Mouse (Mus musculus) CD4-positive, CD25-positive, alpha-beta regulatory T cell, adult 2 months (primary cell): ENCODE results near the gene 4930590J08Rik.
"Not testable (repeated sequence)": the region's sequence is repeated elsewhere in the genome, so short reads cannot be mapped to it uniquely, and the experiment has no call there.

Experiments
- DNase-seq: peaks from one replicate; pipeline ENCODE4 v3.0.0-alpha.2; 2012; ENCODE audit warnings: low read depth, low spot score

4930590J08Rik gene

GRCm38 (mm10) chr6:91902509-91902908 is at the start of gene 4930590J08Rik:
4930590J08Rik (plus strand) TSS chr6:91902809.
- not testable (repeated sequence) for DNase-seq

DNA sequence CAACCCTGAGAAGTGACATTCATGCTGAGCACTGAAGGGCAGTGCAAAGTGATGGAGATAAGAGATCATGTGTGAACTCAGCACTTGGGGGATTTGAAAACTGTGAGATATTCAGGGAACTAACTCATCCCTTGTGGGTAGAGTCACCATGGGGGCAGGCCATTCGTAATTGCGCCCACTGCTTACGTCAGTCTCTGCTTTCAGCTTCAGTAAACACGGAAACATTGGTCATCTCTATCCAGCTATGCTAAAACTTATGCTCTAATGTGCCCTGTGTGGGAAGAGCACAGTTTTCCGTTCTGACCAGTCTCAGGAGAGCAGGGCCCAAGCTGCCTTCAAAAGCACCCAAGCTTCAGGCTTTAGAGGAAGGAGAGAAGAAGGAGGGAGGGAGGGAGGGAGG is 44.3 kb upstream of the 4930590J08Rik start:
- no peak for DNase-seq

GRCm38 (mm10) chr6:91862848-91863247 is 39.8 kb upstream of the 4930590J08Rik start:
- no peak for DNase-seq

GRCm38 (mm10) chr6:91864595-91864994 is 38.0 kb upstream of the 4930590J08Rik start:
- peak; percentile 52 for DNase-seq

DNA sequence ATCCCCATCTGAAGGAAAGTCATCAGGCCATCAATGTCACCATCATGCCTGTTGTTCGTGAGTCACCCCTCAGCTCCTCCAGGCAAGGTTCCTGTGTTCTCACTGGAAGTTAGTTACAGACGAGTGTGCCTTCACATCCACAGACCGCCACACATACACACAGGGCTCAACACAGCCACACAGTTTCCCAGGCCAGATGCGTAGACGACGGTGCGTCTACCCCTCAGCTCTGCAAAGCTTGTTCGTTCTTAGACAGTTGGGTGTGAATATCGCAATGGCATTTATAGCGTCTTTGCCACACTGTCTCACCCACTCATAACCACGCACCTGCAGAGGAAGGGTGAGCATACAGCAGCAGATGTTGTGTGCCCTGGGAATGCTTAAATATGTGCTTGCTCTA is 37.0 kb upstream of the 4930590J08Rik start:
- peak; percentile 26 for DNase-seq

- no peak for DNase-seq
Measured at GRCm38 (mm10) chr6:91868091-91868490, 34.5 kb upstream of the 4930590J08Rik start.

GRCm38 (mm10) chr6:91872781-91873180 is 29.8 kb upstream of the 4930590J08Rik start:
- no peak for DNase-seq

DNA sequence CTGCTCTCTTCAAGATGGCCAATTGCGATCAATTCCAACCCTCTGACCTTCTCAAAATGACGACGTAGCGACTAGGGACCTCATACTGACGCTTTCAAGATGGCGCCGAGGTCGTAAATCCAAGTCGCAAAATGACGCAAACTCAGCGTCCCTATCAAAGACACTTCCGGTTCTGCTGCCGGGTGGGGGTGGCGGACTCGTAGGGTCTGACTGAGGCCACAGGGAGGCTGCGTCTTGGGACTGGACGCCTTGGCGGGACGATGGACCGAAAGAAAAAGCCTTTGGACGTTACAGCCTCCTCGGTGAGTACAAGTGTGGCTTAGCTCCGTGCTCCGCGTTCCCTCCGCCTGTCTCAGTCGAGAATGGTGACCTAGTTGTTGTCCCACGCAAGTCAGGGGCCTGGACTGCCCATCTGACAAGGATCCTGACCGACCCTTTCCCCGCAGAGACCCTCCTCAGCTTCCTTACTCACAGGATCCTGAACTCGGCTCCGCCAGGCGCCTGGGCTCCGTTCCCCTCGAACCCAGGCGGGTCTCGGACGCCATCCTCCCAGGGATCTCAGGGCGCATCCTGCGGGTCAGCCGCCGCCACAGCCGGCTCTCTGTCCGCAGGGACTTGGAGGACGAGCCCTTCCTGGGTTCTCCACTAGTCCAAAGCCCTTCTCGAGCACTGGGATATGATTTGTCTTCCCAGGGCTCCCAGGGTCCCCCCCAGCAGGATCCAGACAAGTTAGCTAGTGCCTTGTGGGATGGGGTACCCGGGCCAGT is 24.5 kb upstream of the 4930590J08Rik start, which contains the start of gene Ccdc174:
Gene Ccdc174, plus strand, starts transcription at position 169 of the 767 bp plus-strand sequence.
- peak; percentile 97 for DNase-seq

DNA sequence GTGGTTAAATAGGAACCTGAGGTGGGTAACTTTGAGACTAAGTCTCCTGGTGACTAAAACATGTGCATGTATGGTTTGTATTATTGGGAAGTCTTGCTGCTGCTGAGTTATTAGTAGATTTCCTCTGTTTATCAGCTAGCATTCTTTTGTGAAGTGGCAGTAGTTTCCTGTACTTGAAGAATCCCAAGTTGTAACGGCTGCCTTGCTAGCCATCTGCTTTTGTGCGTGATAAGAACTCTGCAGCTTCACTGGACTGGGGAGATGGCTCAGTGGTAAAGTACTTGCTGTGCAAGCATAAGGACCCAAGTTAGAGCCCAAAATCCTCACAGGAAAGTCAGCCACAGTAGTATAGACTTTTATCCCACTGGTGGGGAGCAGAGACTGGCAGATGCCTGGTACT is 18.8 kb upstream of the 4930590J08Rik start:
- no peak for DNase-seq

GRCm38 (mm10) chr6:91889255-91889906 is 13.2 kb upstream of the 4930590J08Rik start:
- no peak for DNase-seq

- no peak for DNase-seq
Measured at GRCm38 (mm10) chr6:91890615-91891014, 12.0 kb upstream of the 4930590J08Rik start.

GRCm38 (mm10) chr6:91891776-91892175 is 10.8 kb upstream of the 4930590J08Rik start:
- no peak for DNase-seq

- no peak for DNase-seq
Measured at GRCm38 (mm10) chr6:91896783-91897182, 5.8 kb upstream of the 4930590J08Rik start.

- DNase-seq = peak; percentile 80
Measured at GRCm38 (mm10) chr6:91901505-91901904, 1.1 kb upstream of the 4930590J08Rik start.

- no peak for DNase-seq
Measured at GRCm38 (mm10) chr6:91914011-91914410, 11.4 kb downstream of the 4930590J08Rik start.

- DNase-seq = no peak
Measured at GRCm38 (mm10) chr6:91917286-91917685, 14.7 kb downstream of the 4930590J08Rik start.

DNA sequence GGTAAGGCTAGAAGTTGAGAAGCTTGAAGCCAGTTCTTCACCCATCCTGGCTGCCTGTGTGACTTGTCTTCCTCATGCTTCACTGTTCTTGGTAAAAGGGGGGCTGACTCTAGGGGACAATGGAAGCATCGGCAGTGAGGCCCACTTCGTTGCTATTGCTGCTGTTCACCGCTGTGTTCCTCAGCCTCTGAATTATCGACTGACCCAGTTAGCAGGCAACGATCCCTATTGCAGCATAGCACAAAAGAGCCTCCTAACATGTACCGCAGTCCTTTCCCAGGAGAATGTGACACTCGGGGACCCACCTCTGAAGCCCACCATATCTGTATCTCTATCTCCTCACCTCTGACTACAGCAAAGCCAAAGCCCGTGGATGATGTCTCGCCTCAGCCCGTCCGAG is 15.1 kb downstream of the 4930590J08Rik start:
- no peak for DNase-seq

DNA sequence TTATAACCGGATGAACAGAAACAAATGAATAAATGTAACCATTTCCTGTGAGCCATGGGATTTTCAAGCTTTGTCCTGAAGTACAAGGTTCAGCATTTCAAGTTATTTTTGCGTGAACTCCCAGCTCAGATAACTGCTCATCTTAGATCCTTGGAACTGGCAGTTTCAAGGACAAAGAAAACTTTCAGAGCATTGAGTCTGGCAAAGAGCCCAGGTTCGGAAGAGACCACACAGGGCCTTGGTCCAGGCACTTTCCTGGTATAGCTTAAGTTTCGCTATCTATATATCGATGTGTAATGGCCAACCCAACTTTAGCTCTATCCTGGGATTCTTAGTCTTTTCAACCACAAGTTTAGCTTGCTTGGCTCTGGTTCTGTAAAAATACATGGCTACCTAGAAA is 28.6 kb downstream of the 4930590J08Rik start:
- DNase-seq = no peak

- DNase-seq = no peak
Measured at GRCm38 (mm10) chr6:91938491-91938890, 35.9 kb downstream of the 4930590J08Rik start.

- no peak for DNase-seq
Measured at GRCm38 (mm10) chr6:91948426-91948825, 45.8 kb downstream of the 4930590J08Rik start.

- DNase-seq = not testable (repeated sequence)
Measured at GRCm38 (mm10) chr6:91958015-91958414, 55.4 kb downstream of the 4930590J08Rik start.

DNA sequence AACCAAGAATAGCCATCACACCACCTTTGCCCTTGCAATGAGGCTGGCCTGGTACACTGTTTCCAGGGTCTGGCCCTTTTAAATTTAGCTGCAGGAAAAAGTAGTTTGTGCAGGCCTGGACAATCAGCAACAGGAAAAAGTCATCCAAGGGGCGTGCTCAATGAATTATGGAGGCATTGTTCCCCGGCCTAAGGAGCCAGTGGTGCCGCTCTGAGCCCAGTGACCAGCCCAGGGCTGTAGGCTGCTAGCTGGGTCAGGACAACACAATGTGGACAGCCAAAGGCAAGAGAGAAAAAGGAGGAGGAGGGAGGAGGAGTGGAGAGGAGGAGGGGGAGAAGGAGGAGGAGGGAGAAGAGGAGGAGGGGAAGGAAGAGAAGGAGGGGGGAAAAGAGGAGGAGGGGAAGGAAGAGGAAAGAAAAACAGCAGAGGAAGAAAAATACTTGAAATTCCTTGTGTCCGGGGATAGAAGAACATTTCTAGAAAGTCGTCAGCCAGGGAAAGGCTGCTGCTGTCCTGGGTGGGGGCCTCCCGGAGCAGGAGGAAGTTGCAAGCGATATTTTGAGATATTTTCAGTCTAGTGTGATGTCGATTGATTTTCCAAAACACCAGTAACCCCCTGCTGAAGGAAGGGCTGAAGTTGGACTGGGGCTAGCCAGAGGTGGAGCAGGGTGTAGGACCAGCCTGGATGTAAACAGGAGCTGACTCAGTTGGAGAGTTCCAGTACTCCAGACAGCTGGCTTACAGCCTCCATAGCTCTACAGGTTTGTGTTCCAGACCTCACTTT is 57.6 kb downstream of the 4930590J08Rik start:
- DNase-seq = no peak
